Mouse (Mus musculus) kidney, postnatal 36 days (tissue): ENCODE data around the gene Pabpc6.

Experiments used
- DNase-seq, 2 experiments: peaks; one replicate each; pipeline ENCODE4 v3.0.0; 2021 to 2022; ENCODE audit warnings: mixed read lengths in 2 of 2

The Pabpc6 gene

DNA sequence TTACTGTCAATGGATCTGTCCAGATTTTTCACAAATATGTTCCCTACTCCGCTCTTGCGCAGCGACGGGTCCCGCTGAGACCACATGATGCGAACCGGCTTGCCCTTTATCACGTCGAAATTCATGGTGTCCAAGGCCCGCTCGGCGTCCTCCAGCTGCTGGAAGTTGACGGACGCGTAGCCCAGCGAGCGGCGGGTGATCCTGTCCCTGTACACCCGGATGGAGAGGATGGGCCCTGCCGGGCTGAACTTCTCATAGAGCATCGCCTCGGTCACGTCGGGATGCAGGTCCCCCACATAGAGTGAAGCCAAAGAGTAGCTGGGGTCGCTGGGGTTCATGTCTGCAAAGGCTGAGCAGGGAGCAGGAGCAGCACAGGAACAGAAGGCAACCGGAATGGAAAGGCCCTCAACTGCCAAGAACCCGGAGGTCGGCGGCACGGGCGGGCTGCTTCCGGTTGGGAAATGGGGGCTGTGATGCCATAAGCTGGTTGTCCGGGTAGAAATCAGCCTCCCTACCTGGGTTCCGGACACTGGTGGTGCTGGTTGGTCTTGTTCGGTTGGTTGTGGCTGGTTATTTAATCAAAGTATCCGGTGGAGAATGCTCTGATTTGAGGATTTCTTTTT, at the start of gene Pabpc6:
Pabpc6 (minus strand) TSS at position 435 of the 623 bp plus-strand sequence.
- no peak for DNase-seq

DNA sequence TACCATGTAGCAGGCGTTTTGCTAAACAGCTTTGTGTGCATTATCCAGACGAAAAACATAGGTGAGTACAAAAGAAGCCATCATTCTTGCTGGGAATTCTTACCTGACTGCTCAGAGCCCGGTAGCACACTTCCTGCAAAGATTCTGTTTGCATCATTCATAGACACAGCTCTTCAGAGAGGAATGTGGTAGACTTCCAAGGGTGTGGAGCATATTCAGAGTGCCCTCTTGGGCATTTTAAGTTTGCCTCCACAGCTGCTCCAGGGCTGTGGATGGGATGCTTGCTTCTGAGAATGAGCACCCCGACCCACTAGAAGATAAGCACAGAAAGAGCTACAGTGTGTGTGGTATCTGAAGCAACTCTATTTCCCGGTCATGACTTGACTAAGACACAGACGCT, 41.4 kb upstream of the Pabpc6 start:
- no peak for DNase-seq

DNA sequence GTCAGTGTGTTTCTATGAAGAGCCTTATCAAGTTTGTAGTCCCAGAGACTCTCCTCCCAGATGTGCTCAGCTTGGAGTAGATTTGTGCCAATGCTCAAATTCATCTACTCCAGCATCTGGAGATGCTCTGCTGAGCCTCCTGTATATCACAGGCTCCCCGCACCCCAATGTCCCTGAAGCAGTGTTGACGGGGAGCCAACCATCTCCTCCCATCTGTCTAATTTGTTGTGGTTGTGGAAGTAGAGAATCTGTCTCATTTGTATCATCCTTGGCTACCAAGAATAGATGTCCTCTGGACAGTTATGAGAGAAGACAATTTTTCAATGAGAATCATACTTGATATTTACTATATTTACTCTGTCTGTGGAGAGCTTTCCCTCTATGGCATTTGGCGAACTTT, 39.4 kb upstream of the Pabpc6 start:
- DNase-seq, result no peak

- DNase-seq, result no peak
These were observed 37.8 kb upstream of the Pabpc6 start for GRCm38 (mm10) chr17:9707356-9707755.

GRCm38 (mm10) chr17:9697763-9698162, 28.2 kb upstream of the Pabpc6 start:
- DNase-seq, result no peak

GRCm38 (mm10) chr17:9691251-9691650, 21.7 kb upstream of the Pabpc6 start:
- DNase-seq, result no peak

DNA sequence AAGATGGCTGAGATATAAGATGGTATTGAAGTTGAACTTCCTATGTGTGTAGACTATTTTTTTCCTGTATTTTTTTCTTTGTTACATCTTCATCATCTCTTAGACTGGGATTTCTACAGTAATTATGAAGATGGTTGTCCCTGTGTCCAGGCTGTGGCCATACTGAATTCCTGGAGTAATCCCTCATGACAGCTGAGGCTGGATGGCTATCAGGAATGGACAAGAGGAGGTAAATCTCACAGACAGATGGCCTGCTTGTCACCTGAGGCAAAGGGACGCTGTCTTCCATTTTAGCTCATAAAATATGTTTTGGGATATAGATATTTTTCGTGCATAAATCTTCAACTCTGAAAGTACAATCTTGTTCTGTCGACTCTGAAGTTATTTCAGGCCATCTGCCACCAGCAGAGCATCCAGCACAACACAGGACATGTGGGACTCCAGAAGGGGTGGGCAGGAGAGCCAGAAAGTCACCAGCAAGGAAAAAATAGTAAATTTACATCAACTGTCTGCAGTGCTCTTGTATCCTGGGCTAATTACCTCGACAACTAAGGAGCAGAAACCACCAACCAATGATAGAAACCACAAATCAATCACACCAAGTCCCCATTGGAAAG, 14.1 kb upstream of the Pabpc6 start:
- DNase-seq, result no peak

- DNase-seq, result no peak
These were observed 11.2 kb upstream of the Pabpc6 start for GRCm38 (mm10) chr17:9680741-9681140.

GRCm38 (mm10) chr17:9675175-9675789, 5.8 kb upstream of the Pabpc6 start:
- no peak for DNase-seq

- no peak for DNase-seq
These were observed 1.6 kb downstream of the Pabpc6 start for GRCm38 (mm10) chr17:9667955-9668354.

DNA sequence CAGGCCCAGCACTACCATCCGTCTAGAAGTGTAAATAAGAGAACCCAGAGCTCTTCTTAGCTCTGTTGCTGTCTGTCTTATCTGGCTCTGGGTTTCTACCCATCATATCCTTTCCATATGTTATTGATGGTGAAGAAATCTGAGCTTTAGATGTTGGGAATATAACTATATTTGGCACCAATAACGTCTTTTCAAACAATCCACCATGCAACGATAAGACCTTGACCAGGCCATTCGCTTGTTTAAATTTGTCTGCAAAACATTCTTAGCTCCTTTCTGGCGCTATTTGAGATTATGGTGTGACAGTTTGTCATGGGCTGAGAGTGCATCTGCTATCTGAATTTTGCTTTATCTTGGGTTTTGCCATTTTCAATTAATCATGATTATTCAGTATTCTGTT, 10.9 kb downstream of the Pabpc6 start:
- no peak for DNase-seq

GRCm38 (mm10) chr17:9654155-9654554, 15.4 kb downstream of the Pabpc6 start:
- no peak for DNase-seq

- no peak for DNase-seq
These were observed 21.9 kb downstream of the Pabpc6 start for GRCm38 (mm10) chr17:9647644-9648043.

GRCm38 (mm10) chr17:9643657-9644180, 25.8 kb downstream of the Pabpc6 start:
- no peak for DNase-seq

DNA sequence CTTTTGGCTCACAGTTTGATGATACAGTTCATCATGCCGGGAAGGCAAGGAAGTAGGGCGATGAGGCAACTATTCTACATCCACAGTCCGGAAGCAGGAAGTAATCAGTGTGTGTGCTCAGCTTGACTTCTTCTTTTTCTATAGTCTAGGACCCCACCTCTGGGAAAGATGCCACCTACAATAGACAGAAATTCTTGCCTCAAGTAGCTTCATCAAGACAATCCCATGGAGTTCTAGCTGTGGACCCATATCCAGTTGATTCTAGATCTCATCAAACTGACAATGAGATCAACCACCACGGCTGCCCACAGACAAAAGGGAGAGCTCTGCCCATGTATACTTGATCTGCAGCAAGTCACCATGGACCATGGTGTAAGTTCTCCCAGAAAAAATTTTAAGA, 32.5 kb downstream of the Pabpc6 start:
- no peak for DNase-seq

GRCm38 (mm10) chr17:9632579-9633252, 36.8 kb downstream of the Pabpc6 start:
- no peak for DNase-seq

GRCm38 (mm10) chr17:9632140-9632539, 37.4 kb downstream of the Pabpc6 start:
- no peak for DNase-seq

- DNase-seq, result no peak
These were observed 38.4 kb downstream of the Pabpc6 start for GRCm38 (mm10) chr17:9631081-9631480.

GRCm38 (mm10) chr17:9627011-9627410, 42.5 kb downstream of the Pabpc6 start:
- DNase-seq, result no peak
